Comparison of ENCODE assay signal across 7 mouse cellular contexts in the genomic region with DNA sequence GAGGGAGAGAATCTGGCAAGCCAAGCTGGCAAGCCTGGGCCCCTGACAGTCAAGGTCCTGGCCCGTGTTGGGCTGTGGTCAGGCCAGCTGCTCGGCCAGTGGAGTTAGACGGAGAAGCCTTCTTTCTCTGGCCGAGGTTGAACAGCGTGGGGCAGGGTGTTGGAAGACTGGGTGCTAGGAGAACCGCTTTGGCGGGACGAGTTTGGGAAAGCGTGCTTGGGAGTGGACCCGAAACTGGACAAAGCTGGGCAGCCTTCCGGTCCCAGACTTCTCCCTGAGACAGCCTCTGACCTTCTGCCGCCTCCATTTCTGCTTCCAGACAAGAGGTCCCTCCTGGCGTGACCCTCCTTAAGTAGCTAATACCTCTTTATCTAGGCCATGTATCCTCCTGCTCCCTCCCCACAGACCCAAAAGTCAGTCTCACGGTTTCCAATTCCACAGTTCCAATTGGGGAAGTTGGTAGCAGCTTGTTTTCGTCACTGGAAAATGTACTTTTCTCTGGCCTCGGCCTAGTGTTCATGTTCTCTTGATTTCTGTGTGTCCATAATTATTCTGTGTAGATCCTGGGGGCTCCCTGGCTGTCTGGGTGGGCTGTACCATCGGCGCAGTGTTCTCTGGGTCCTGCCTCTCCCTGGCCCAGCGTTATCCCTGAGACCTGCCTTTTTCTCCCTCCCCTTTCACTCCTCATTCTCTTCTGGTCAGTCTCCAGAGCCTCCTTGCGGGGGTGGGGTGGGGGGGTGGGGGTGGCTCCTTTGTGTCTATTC. TPM values are rescaled to one million over a fixed set of nuclear protein-coding genes. Genes with fewer than 3 reads are reported as not detected.
A peak's percentile ranks its signal among the peaks of the same experiment; 100 is the strongest.
DNase-seq lines count a peak whose midpoint lies in the region; ATAC-seq and TF ChIP-seq lines count a peak whose summit lies in the region.

No protein-coding gene starts in this region.

- H3K36me3 ChIP-seq in C2C12 (ENCODE audit: control insufficient read depth, insufficient read depth): peaks cover 3% of the 10 kb centered on the region
- H3K36me3 ChIP-seq in kidney, postnatal 0 days (ENCODE audit: insufficient read depth, low read length): no peaks in the 10 kb centered on the region
- no peaks in the 10 kb centered on the region for H3K36me3 ChIP-seq in midbrain, embryonic 12.5 days

- peak overlapping the region; percentile 80 for H3K27ac ChIP-seq in kidney, postnatal 0 days
- H3K27ac ChIP-seq in midbrain, embryonic 12.5 days (replicated peaks): no peak overlapping the region

- peak overlapping the region; percentile 66 for H3K9ac ChIP-seq in kidney, postnatal 0 days (ENCODE audit: low read depth, low read length)
- H3K9ac ChIP-seq in midbrain, embryonic 12.5 days (replicated peaks): peak overlapping the region; percentile 46

- H3ac ChIP-seq in C2C12 (ENCODE audit: control insufficient read depth, insufficient read length, low read depth): peak overlapping the region; percentile 92

- ATAC-seq in kidney, postnatal 0 days (replicated peaks; ENCODE audit: low FRiP score, low read depth): peak; percentile 9; the same call in 1 of the 2 replicates
- no peak for ATAC-seq in midbrain, embryonic 12.5 days (ENCODE audit: low FRiP score, low read depth)

- WGBS in kidney, postnatal 0 days: 1% methylated on average over 20 of the region's 20 CpGs
- WGBS in midbrain, embryonic 12.5 days: 4% methylated on average over 20 of the region's 20 CpGs

- H3K27me3 ChIP-seq in C2C12 (ENCODE audit: control insufficient read depth, insufficient read depth, insufficient read length): no peaks in the 10 kb centered on the region
- no peaks in the 10 kb centered on the region for H3K27me3 ChIP-seq in kidney, postnatal 0 days (ENCODE audit: insufficient read depth, low read length)
- H3K27me3 ChIP-seq in midbrain, embryonic 12.5 days: peaks cover 24% of the 10 kb centered on the region

- DNase-seq in NIH3T3 (ENCODE audit: low read depth): peak; percentile 63
- peak; percentile 70 for DNase-seq in gastrocnemius, postnatal 25 days
- peak; percentile 56 for DNase-seq in kidney, postnatal 0 days (ENCODE audit: low spot score)
- DNase-seq in urinary bladder, postnatal 25 days (ENCODE audit: low spot score): no peak
- no peak for DNase-seq in spleen, postnatal 10 days (ENCODE audit: low spot score in 2 of 2)

- TF ChIP-seq CTCF in C2C12 (IDR thresholded peaks at IDR 0.05; ENCODE audit: control insufficient read depth, insufficient read depth, insufficient read length): no peak
- no peak for TF ChIP-seq CTCF in kidney, postnatal 0 days (IDR thresholded peaks at IDR 0.05; ENCODE audit: low read depth)

- H3K79me3 ChIP-seq in C2C12 (ENCODE audit: low read depth): peaks cover 47% of the 10 kb centered on the region

- H3K4me1 ChIP-seq in kidney, postnatal 0 days (replicated peaks; ENCODE audit: insufficient read depth, low read length): peaks cover 37% of the 10 kb centered on the region
- H3K4me1 ChIP-seq in midbrain, embryonic 12.5 days: peaks cover 36% of the 10 kb centered on the region

- H3K4me2 ChIP-seq in kidney, postnatal 0 days (ENCODE audit: low read length): peak overlapping the region; percentile 67
- peak overlapping the region; percentile 58 for H3K4me2 ChIP-seq in midbrain, embryonic 12.5 days (replicated peaks)

- H3K79me2 ChIP-seq in C2C12 (ENCODE audit: control insufficient read depth, insufficient read depth): peaks cover 61% of the 10 kb centered on the region

- peak overlapping the region; percentile 80 for H3K4me3 ChIP-seq in C2C12 (ENCODE audit: insufficient read depth, poor library complexity, severe bottlenecking)
- H3K4me3 ChIP-seq in kidney, postnatal 0 days (replicated peaks; ENCODE audit: low read depth, low read length): peak overlapping the region; percentile 53
- peak overlapping the region; percentile 45 for H3K4me3 ChIP-seq in midbrain, embryonic 12.5 days

- H3K9me3 ChIP-seq in kidney, postnatal 0 days (replicated peaks; ENCODE audit: low read length): no peaks in the 10 kb centered on the region
- H3K9me3 ChIP-seq in midbrain, embryonic 12.5 days: no peaks in the 10 kb centered on the region

TF ChIP-seq in C2C12, 6 proteins besides CTCF, POLR2A, EP300 and RAD21:
- no peak for TF ChIP-seq MYOD1 (IDR thresholded peaks at IDR 0.05; ENCODE audit: control insufficient read depth, insufficient read length, low read depth)
- TF ChIP-seq FOSL1 (IDR thresholded peaks at IDR 0.05; ENCODE audit: insufficient read depth, low read length, poor library complexity, severe bottlenecking): no peak
- no peak for TF ChIP-seq USF1 (IDR thresholded peaks at IDR 0.05; ENCODE audit: low read depth)
- no peak for TF ChIP-seq CEBPB (IDR thresholded peaks at IDR 0.05; ENCODE audit: low read depth)
- no peak for TF ChIP-seq MAX (IDR thresholded peaks at IDR 0.05)
- no peak for TF ChIP-seq MYOG (IDR thresholded peaks at IDR 0.05; ENCODE audit: control insufficient read depth, extremely low read depth, insufficient read length)

RNA-seq across cellular contexts. Expression of gene Tnfrsf1a, which starts 1.3 kb away (rescaled TPM):
- 65.4 TPM for polyA plus RNA-seq in C2C12 (2012; fragmentation: generic; extraction: Trizol)
- 10 to 100 TPM; 26.7 to 33.7 TPM for total RNA-seq in gastrocnemius, postnatal 25 days (2021)
- polyA plus RNA-seq in kidney, postnatal 0 days (2015; fragmentation: Nextera tagmentation; extraction: Ambion mirVana): 77.9 and 80.4 TPM in 2 replicates
- 17.7 and 22.8 TPM in 2 replicates for polyA plus RNA-seq in midbrain, embryonic 12.5 days (2016; fragmentation: Nextera tagmentation; extraction: Ambion mirVana)

RNA-seq across cellular contexts. Expression of gene Scnn1a, which starts 30.0 kb away (rescaled TPM):
- polyA plus RNA-seq in C2C12 (2012; fragmentation: generic; extraction: Trizol): 0.16 TPM
- total RNA-seq in gastrocnemius, postnatal 25 days (2021): under 1 TPM; 0.10 to 0.19 TPM
- polyA plus RNA-seq in kidney, postnatal 0 days (2015; fragmentation: Nextera tagmentation; extraction: Ambion mirVana): 19.9 and 22.7 TPM in 2 replicates
- 0.41 and 0.43 TPM in 2 replicates for polyA plus RNA-seq in midbrain, embryonic 12.5 days (2016; fragmentation: Nextera tagmentation; extraction: Ambion mirVana)

RNA-seq across cellular contexts. Expression of gene Plekhg6, which starts 30.2 kb away (rescaled TPM):
- 0.09 TPM for polyA plus RNA-seq in C2C12 (2012; fragmentation: generic; extraction: Trizol)
- total RNA-seq in gastrocnemius, postnatal 25 days (2021): not detected
- 3.1 and 3.4 TPM in 2 replicates for polyA plus RNA-seq in kidney, postnatal 0 days (2015; fragmentation: Nextera tagmentation; extraction: Ambion mirVana)
- 0.05 and 0.17 TPM in 2 replicates for polyA plus RNA-seq in midbrain, embryonic 12.5 days (2016; fragmentation: Nextera tagmentation; extraction: Ambion mirVana)

RNA-seq across cellular contexts. Expression of gene Ltbr, which starts 36.7 kb away (rescaled TPM):
- polyA plus RNA-seq in C2C12 (2012; fragmentation: generic; extraction: Trizol): 83.0 TPM
- 10 to 100 TPM; 21.2 to 21.7 TPM for total RNA-seq in gastrocnemius, postnatal 25 days (2021)
- polyA plus RNA-seq in kidney, postnatal 0 days (2015; fragmentation: Nextera tagmentation; extraction: Ambion mirVana): 69.8 and 71.6 TPM in 2 replicates
- polyA plus RNA-seq in midbrain, embryonic 12.5 days (2016; fragmentation: Nextera tagmentation; extraction: Ambion mirVana): 18.3 and 20.2 TPM in 2 replicates

Comparison
In these comparisons a context has a peak if more than half of its experiments do, and no peak if none do; other contexts are left out.
1. DNase-seq: peak in NIH3T3 (single experiment), gastrocnemius, postnatal 25 days (single experiment) and kidney, postnatal 0 days (single experiment); none in urinary bladder, postnatal 25 days (single experiment) and spleen, postnatal 10 days (0 of 2).
2. RNA of gene Scnn1a, which starts 30.0 kb away (polyA plus RNA-seq): 19.9 to 22.7 TPM in kidney, postnatal 0 days; 0.41 to 0.43 TPM in midbrain, embryonic 12.5 days and 0.16 TPM in C2C12 (single experiment); every median in the first group is over 10 times any median in the second.
3. Peak in every context shown above with its lines, with median percentiles within 50 percentile points of each other: H3K4me3 ChIP-seq.